Mouse (Mus musculus): ENCODE measurements around the gene Cela3b. TPM values are rescaled to one million over a fixed set of nuclear protein-coding genes. Genes with fewer than 3 reads are reported as not detected.

Cela3b gene
- total and polyA plus RNA-seq, 3 experiments = not detected

DNA sequence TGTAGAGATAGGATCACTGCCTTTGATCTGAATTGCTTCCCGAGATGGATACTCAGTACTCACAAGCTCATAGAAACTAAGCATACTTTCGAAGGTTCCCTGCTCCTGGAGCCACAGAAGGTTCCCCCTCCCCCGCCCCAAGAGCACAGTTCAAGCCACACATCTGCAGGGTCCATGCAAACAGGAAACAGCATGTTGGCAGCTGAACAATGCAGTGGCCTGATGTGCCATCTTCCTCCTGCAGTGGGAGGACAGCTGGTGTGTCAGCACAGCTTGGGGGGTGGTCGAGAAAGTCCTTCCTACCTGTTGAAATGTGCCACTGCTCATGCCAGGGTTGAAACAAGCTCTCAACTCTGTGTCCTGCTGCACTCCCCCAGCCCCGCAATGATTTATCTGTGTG is 28.5 kb upstream of the Cela3b start:
- peaks cover 2% of the 10 kb centered on the region for H3K9me3 ChIP-seq (replicated peaks; ENCODE audit: low read length)
- in situ Hi-C loops (cut with MboI; ENCODE audit: low pct_ligation_motif_present, low pct_unique_long_range_greater_than_20kb, low sequenced_read_pairs) (no loop called here), dilution Hi-C loops (cut with MboI; ENCODE audit: extremely low pct_ligation_motif_present, extremely low pct_unique_long_range_greater_than_20kb, low sequenced_read_pairs) (no loop called here)
- H3K4me2 ChIP-seq (ENCODE audit: insufficient read depth, low read depth, poor library complexity, severe bottlenecking) = no peak overlapping the region
- no peak overlapping the region for H3K27ac ChIP-seq (ENCODE audit: insufficient read depth, low read depth)
- no peak overlapping the region for H3K9ac ChIP-seq (ENCODE audit: insufficient read depth, low read depth)
- peaks cover 2% of the 10 kb centered on the region for H3K27me3 ChIP-seq (replicated peaks)
- DNase-seq (ENCODE audit: extremely low read depth) = no peak
- H3K4me1 ChIP-seq (ENCODE audit: control insufficient read depth in 1 of 2, insufficient read depth in 2 of 2) = peaks cover 0 to 12% of the 10 kb centered on the region in 2 experiments; a peak in 2 of 4 replicates
- no peak for TF ChIP-seq E2F4 (IDR thresholded peaks at IDR 0.05; ENCODE audit: insufficient replicate concordance, low read depth, low read length)
- TF ChIP-seq UBTF (IDR thresholded peaks at IDR 0.05; ENCODE audit: low read depth, low read length) = no peak
- TF ChIP-seq NELFE (IDR thresholded peaks at IDR 0.05; ENCODE audit: low read depth, low read length) = no peak
- no peak for TF ChIP-seq JUND (conservative IDR thresholded peaks at IDR 0.05; ENCODE audit: low read depth, low read length)
- no peak for TF ChIP-seq CHD1 (IDR thresholded peaks at IDR 0.05; ENCODE audit: low read depth, low read length)
- TF ChIP-seq IRF4 (IDR thresholded peaks at IDR 0.05; ENCODE audit: low read depth, low read length) = no peak
- H3K4me3 ChIP-seq (replicated peaks in 1 of 3; ENCODE audit: low read depth in 2 of 3, low read length in 2 of 3, poor library complexity in 1 of 3) = no peak overlapping the region
- no peaks in the 10 kb centered on the region for H3K36me3 ChIP-seq (replicated peaks in 1 of 2; ENCODE audit: control insufficient read depth in 1 of 2, insufficient read depth in 1 of 2, low read length in 1 of 2)
- no peaks in the 10 kb centered on the region for H3K79me2 ChIP-seq (replicated peaks; ENCODE audit: control insufficient read depth, extremely low read depth, insufficient read depth, poor library complexity, severe bottlenecking)

GRCm38 (mm10) chr4:137458310-137458709 is 28.0 kb upstream of the Cela3b start:
- no peak for TF ChIP-seq BHLHE40 (IDR thresholded peaks at IDR 0.05; ENCODE audit: low read depth, low read length)
- H3K27me3 ChIP-seq (replicated peaks) = peaks cover under 1% of the 10 kb centered on the region
- no peaks in the 10 kb centered on the region for H3K79me2 ChIP-seq (replicated peaks; ENCODE audit: control insufficient read depth, extremely low read depth, insufficient read depth, poor library complexity, severe bottlenecking)
- H3K4me3 ChIP-seq (replicated peaks in 1 of 3; ENCODE audit: low read depth in 2 of 3, low read length in 2 of 3, poor library complexity in 1 of 3) = no peak overlapping the region
- dilution Hi-C loops (cut with MboI; ENCODE audit: extremely low pct_ligation_motif_present, extremely low pct_unique_long_range_greater_than_20kb, low sequenced_read_pairs) = no loop called here
- peaks cover 2% of the 10 kb centered on the region for H3K9me3 ChIP-seq (replicated peaks; ENCODE audit: low read length)
- no peaks in the 10 kb centered on the region for H3K36me3 ChIP-seq (replicated peaks in 1 of 2; ENCODE audit: control insufficient read depth in 1 of 2, insufficient read depth in 1 of 2, low read length in 1 of 2)
- no peak for DNase-seq (ENCODE audit: extremely low read depth)
- H3K4me1 ChIP-seq (ENCODE audit: control insufficient read depth in 1 of 2, insufficient read depth in 2 of 2) = peaks cover 0 to 12% of the 10 kb centered on the region in 2 experiments; a peak in 2 of 4 replicates
- H3K9ac ChIP-seq (ENCODE audit: insufficient read depth, low read depth) = no peak overlapping the region
- in situ Hi-C loops (cut with MboI; ENCODE audit: low pct_ligation_motif_present, low pct_unique_long_range_greater_than_20kb, low sequenced_read_pairs) = no loop called here
- H3K4me2 ChIP-seq (ENCODE audit: insufficient read depth, low read depth, poor library complexity, severe bottlenecking) = no peak overlapping the region
- no peak overlapping the region for H3K27ac ChIP-seq (ENCODE audit: insufficient read depth, low read depth)

- no peak overlapping the region for H3K4me2 ChIP-seq (ENCODE audit: insufficient read depth, low read depth, poor library complexity, severe bottlenecking)
- no peaks in the 10 kb centered on the region for H3K79me2 ChIP-seq (replicated peaks; ENCODE audit: control insufficient read depth, extremely low read depth, insufficient read depth, poor library complexity, severe bottlenecking)
- no peak overlapping the region for H3K9ac ChIP-seq (ENCODE audit: insufficient read depth, low read depth)
- dilution Hi-C loops (cut with MboI; ENCODE audit: extremely low pct_ligation_motif_present, extremely low pct_unique_long_range_greater_than_20kb, low sequenced_read_pairs) (no loop called here), in situ Hi-C loops (cut with MboI; ENCODE audit: low pct_ligation_motif_present, low pct_unique_long_range_greater_than_20kb, low sequenced_read_pairs) (no loop called here)
- DNase-seq (ENCODE audit: extremely low read depth) = no peak
- TF ChIP-seq JUN (IDR thresholded peaks at IDR 0.05; ENCODE audit: insufficient read depth, low read depth, low read length) (no peak), CTCF (conservative IDR thresholded peaks at IDR 0.05 in 1 of 2, IDR thresholded peaks at IDR 0.05 in 1 of 2; ENCODE audit: low read depth in 2 of 2, low read length in 2 of 2) (no peak)
- no peak overlapping the region for H3K4me3 ChIP-seq (replicated peaks in 1 of 3; ENCODE audit: low read depth in 2 of 3, low read length in 2 of 3, poor library complexity in 1 of 3)
- peaks cover 2% of the 10 kb centered on the region for H3K9me3 ChIP-seq (replicated peaks; ENCODE audit: low read length)
- H3K27me3 ChIP-seq (replicated peaks) = no peaks in the 10 kb centered on the region
- no peaks in the 10 kb centered on the region for H3K36me3 ChIP-seq (replicated peaks in 1 of 2; ENCODE audit: control insufficient read depth in 1 of 2, insufficient read depth in 1 of 2, low read length in 1 of 2)
- H3K27ac ChIP-seq (ENCODE audit: insufficient read depth, low read depth) = no peak overlapping the region
- peaks cover 0 to 14% of the 10 kb centered on the region in 2 experiments; a peak in 2 of 4 replicates for H3K4me1 ChIP-seq (ENCODE audit: control insufficient read depth in 1 of 2, insufficient read depth in 2 of 2)
Measured at GRCm38 (mm10) chr4:137457292-137457691, 27.0 kb upstream of the Cela3b start.
